Mouse (Mus musculus) embryonic facial prominence, embryonic 11.5 days (tissue): ENCODE measurements around the gene Sik3. TPM values are rescaled to one million over a fixed set of nuclear protein-coding genes. Genes with fewer than 3 reads are reported as not detected.
A peak's percentile ranks its signal among the peaks of the same experiment; 100 is the strongest.

Experiments used
- ATAC-seq: fragments of 200-750 bp; cut with Nextera tagmentation; replicated peaks from 2 replicates; pipeline ENCODE4 v1.8.0; 2017; ENCODE audit warnings: low read depth; ENCODE audit not compliant: insufficient number of reproducible peaks, low FRiP score, low TSS enrichment
- DNase-seq: peaks from one replicate; pipeline ENCODE4 v3.0.0-alpha.2; 2015; ENCODE audit warnings: low spot score
- H3K27ac ChIP-seq: fragments of 300-500 bp; sonication (generic); replicated peaks from 2 replicates; pipeline ENCODE4 v1.5.1; 2014; ENCODE audit warnings: mild to moderate bottlenecking, low read depth, low read length, control low read depth
- H3K27me3 ChIP-seq: fragments of 300-500 bp; sonication (generic); 2 replicates; pipeline ENCODE4 v1.6.1; 2014; ENCODE audit warnings: mild to moderate bottlenecking, low read length, moderate library complexity, mixed read lengths; ENCODE audit not compliant: control insufficient read depth, insufficient read depth
- H3K36me3 ChIP-seq: fragments of 300-500 bp; sonication (generic); replicated peaks from 2 replicates; pipeline ENCODE4 v1.6.1; 2014; ENCODE audit warnings: low read depth, mild to moderate bottlenecking, low read length, moderate library complexity, mixed read lengths; ENCODE audit not compliant: control insufficient read depth, insufficient read depth
- H3K4me1 ChIP-seq: fragments of 300-500 bp; sonication (generic); 2 replicates; pipeline ENCODE4 v1.6.1; 2014; ENCODE audit warnings: low read length, mixed read lengths; ENCODE audit not compliant: control insufficient read depth, insufficient read depth
- H3K4me2 ChIP-seq: fragments of 300-500 bp; sonication (generic); 2 replicates; pipeline ENCODE4 v1.6.1; 2014; ENCODE audit warnings: low read depth, mild to moderate bottlenecking, control low read depth, low read length, moderate library complexity
- H3K4me3 ChIP-seq: fragments of 300-500 bp; sonication (generic); 2 replicates; pipeline ENCODE4 v1.5.1; 2014; ENCODE audit warnings: low read depth, low read length, control low read depth
- H3K9ac ChIP-seq: fragments of 300-500 bp; sonication (generic); replicated peaks from 2 replicates; pipeline ENCODE4 v1.6.1; 2014; ENCODE audit warnings: mild to moderate bottlenecking, control low read depth, low read length
- H3K9me3 ChIP-seq: fragments of 300-500 bp; sonication (generic); replicated peaks from 2 replicates; pipeline ENCODE4 v1.6.1; 2016; ENCODE audit warnings: mild to moderate bottlenecking, low read length, inconsistent platforms, mixed read lengths; ENCODE audit not compliant: control insufficient read depth
- WGBS: fragments of 180-500 bp; shearing (Covaris S2); extraction: QIAGEN DNeasy Blood & Tissue Kit; methylation state at CpG from one replicate; pipeline ENCODE4 v1.1.7; 2014; 5-methylcytosine and 5-hydroxymethylcytosine counted together
- polyA plus RNA-seq: library from polyadenylated mRNA; unstranded; fragments of >200 nt; fragmentation: Nextera tagmentation; extraction: Ambion mirVana; gene quantifications from 2 replicates; pipeline ENCODE4 v1.2.1, GENCODE M21; 2014

Gene Sik3
- polyA plus RNA-seq, 1 experiment from 2014 or later: 8.2 TPM

DNA sequence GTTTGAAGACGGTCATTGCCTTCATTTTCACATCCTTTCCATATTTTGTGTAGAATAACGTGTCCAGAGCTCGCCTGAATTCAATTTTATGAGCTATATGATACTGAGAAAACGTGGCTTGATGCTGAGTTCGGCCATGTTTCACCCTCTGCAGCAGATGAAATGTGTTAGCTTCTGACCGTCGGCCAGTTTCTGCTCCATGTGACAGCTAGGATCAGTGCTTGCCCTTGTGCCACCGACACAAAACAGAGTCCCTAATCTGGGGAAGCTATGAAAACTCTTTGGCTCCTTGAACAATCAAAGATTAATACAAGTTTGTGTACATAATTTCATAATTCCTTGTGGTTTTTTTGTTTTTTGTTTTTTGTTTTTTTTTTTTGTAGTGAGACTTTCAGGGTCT lies 178.6 kb downstream of the Sik3 start:
- 59% methylated on average over 8 of the region's 8 CpGs for WGBS
- Histone ChIP-seq H3K27me3 (no peaks in the 10 kb centered on the region), H3K4me3 (no peak overlapping the region), H3K9ac (no peak overlapping the region), H3K36me3 (no peaks in the 10 kb centered on the region), H3K9me3 (no peaks in the 10 kb centered on the region), H3K27ac (no peak overlapping the region), H3K4me2 (no peak overlapping the region), H3K4me1 (no peaks in the 10 kb centered on the region)
- ATAC-seq (no peak), DNase-seq (no peak)

DNA sequence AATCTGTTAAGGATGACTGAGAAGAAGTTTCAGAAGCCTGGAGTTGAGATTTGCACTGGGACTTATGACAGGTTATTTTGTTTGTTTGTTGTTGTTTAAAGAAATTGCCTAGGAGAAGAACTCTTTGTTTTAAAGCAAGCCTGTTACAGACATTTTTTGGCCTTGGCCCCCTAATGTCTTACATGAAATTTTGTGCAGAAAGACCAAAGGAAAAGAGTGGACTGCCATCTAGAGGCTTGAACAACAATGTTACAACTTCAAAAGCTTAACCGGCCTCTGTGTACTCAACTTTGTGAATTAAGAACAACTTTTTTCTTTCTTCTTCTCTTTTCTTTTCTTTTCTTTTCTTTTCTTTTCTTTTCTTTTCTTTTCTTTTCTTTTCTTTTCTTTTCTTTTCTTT lies 179.0 kb downstream of the Sik3 start:
- no peaks in the 10 kb centered on the region for H3K27me3 ChIP-seq
- WGBS: 47% methylated on average over 1 of the region's 1 CpGs
- no peak for ATAC-seq

DNA sequence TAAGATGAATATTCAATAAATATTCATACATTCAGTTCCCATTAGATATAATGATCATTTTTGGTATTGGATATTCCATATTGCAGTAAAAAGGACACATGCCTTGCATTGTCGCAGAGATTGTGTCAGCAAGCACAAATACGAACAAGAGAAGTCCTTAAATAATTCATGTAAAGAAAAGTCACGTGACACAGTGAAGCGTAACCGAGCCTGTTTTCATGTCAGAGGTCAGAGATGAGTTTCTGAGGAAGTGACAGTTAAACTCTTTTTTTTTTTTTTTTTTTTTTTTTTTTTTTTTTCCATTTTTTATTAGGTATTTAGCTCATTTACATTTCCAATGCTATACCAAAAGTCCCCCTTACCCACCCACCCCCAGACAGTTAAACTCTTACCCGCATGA lies 180.0 kb downstream of the Sik3 start:
- Histone ChIP-seq H3K27ac (no peak overlapping the region), H3K36me3 (no peaks in the 10 kb centered on the region), H3K4me1 (no peaks in the 10 kb centered on the region), H3K4me3 (no peak overlapping the region), H3K9me3 (no peaks in the 10 kb centered on the region), H3K9ac (no peak overlapping the region), H3K27me3 (no peaks in the 10 kb centered on the region), H3K4me2 (no peak overlapping the region)
- WGBS: 90% methylated on average over 6 of the region's 6 CpGs
- ATAC-seq (no peak), DNase-seq (no peak)

More for the DNA sequence above, 179.0 kb downstream of the Sik3 start:
- DNase-seq: peak; percentile 72
- H3K9me3 ChIP-seq: no peaks in the 10 kb centered on the region
- H3K27ac ChIP-seq: no peak overlapping the region
- no peak overlapping the region for H3K4me3 ChIP-seq
- H3K4me1 ChIP-seq: no peaks in the 10 kb centered on the region
- no peak overlapping the region for H3K4me2 ChIP-seq
- no peaks in the 10 kb centered on the region for H3K36me3 ChIP-seq
- H3K9ac ChIP-seq: no peak overlapping the region

DNA sequence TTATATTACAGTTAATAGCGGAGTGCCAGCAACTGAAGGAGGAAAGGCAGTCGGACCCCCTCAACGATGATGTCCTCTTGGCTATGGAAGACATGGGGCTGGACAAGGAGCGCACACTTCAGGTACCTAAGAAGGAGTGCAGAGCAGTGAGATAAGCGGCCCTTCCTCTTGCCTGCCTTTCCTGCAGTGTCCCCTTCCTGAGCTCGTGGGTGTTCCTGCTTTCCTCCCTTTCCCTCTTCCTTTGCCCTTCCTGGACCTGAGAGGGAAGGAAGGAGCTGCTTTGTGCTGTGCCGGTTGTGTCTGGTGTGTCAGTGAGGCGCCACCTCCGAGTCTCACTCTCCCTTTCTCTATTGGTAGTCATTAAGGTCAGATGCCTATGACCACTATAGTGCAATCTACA lies 182.2 kb downstream of the Sik3 start:
- DNase-seq (no peak), ATAC-seq (no peak)
- Histone ChIP-seq H3K27me3 (no peaks in the 10 kb centered on the region), H3K27ac (no peak overlapping the region), H3K36me3 (no peaks in the 10 kb centered on the region), H3K9me3 (no peaks in the 10 kb centered on the region), H3K4me1 (no peaks in the 10 kb centered on the region), H3K9ac (no peak overlapping the region), H3K4me2 (no peak overlapping the region), H3K4me3 (no peak overlapping the region)
- WGBS: 87% methylated on average over 9 of the region's 9 CpGs

DNA sequence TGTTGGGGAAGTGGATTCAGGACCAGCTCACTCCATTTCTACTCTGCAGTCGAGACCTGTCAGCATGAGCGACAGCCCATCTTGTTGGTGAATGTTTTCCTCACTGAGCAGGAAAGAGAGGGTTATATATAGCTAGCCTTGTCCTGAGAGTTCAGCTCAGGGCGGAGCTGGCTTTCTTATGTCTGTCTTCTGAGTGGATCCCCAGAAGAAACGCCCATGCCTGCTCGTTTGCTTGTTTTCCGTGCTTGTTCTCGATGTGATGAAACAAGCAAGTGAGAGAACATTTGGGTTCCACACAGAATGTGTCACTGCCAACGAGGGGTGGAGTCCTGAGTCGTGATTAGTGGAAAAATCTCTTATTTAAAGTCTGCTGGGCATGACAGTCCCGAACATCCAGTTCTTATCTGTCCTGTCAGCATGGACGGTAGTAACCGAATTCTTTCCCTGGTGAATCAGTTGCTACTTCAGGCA lies 184.1 kb downstream of the Sik3 start:
- WGBS: 84% methylated on average over 12 of the region's 12 CpGs
- no peak overlapping the region for H3K9ac ChIP-seq
- no peak overlapping the region for H3K4me3 ChIP-seq
- H3K4me1 ChIP-seq: no peaks in the 10 kb centered on the region
- H3K36me3 ChIP-seq: no peaks in the 10 kb centered on the region; the same call in 1 of the 2 replicates
- H3K4me2 ChIP-seq: no peak overlapping the region
- no peak overlapping the region for H3K27ac ChIP-seq
- H3K27me3 ChIP-seq: no peaks in the 10 kb centered on the region
- ATAC-seq: no peak
- no peaks in the 10 kb centered on the region for H3K9me3 ChIP-seq
- no peak for DNase-seq

DNA sequence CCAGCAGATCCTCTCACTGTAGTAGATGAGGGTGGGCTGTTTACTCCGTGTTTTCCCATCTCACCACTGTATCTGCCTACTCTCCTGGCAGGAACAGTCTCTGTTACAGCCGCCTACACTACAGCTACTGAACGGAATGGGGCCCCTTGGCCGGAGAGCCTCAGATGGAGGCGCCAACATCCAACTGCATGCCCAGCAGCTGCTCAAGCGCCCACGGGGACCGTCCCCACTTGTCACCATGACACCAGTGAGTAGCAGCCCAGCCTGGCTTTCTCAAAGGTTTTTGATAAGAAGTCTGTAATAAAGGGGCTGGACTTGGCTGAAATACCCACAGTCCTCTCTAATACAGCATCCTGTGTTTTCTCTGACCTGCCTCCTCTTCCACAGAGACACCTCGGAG lies 185.8 kb downstream of the Sik3 start:
- Histone ChIP-seq H3K4me1 (no peaks in the 10 kb centered on the region), H3K9me3 (no peaks in the 10 kb centered on the region), H3K9ac (no peak overlapping the region), H3K27me3 (no peaks in the 10 kb centered on the region), H3K4me2 (no peak overlapping the region), H3K27ac (no peak overlapping the region), H3K36me3 (no peaks in the 10 kb centered on the region; the same call in 1 of the 2 replicates), H3K4me3 (no peak overlapping the region)
- WGBS: 90% methylated on average over 9 of the region's 9 CpGs
- ATAC-seq (no peak), DNase-seq (no peak)

DNA sequence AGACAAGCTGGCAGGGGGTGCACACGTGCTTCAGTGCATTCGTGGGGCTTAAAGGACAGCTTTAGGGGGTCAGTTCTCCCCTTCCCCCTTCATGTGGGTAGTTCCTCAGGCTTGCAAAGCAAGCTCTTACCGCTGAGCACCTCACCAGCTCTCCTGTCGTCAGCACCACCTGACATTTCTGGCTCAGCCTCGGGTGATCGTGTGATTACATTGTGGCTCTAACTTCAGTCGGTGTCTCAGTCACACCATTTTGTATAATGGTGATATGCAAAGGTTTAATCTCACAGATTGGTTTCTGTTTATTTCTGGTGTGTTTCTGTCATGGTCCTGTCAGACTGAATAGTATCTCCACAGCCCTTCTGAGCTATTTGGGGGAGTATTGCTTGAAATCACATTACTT lies 186.3 kb downstream of the Sik3 start:
- no peaks in the 10 kb centered on the region for H3K27me3 ChIP-seq
- DNase-seq: no peak
- H3K4me3 ChIP-seq: no peak overlapping the region
- no peak for ATAC-seq
- H3K9me3 ChIP-seq: no peaks in the 10 kb centered on the region
- H3K27ac ChIP-seq: no peak overlapping the region
- no peak overlapping the region for H3K9ac ChIP-seq
- no peak overlapping the region for H3K4me2 ChIP-seq
- 88% methylated on average over 7 of the region's 7 CpGs for WGBS
- no peaks in the 10 kb centered on the region; the same call in 1 of the 2 replicates for H3K36me3 ChIP-seq
- H3K4me1 ChIP-seq: no peaks in the 10 kb centered on the region

DNA sequence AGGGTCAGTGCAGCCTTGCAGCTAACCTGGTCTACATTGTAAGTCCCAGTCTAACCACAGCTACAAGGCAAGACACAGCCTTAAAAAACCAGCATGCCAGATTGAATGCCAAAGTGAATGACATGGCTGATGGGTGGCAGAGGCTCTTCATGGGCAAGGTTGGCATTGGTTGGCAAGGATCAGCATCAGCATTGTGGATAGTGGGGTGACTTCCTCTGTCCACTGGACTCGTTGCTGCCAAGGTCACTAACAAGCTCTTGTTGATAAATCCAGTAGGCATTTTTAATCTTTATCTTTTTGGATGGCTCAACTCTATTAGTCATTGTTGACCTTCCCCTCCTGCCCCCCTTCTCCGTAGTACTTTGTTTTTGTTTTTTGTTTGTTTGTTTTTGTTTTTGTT lies 187.0 kb downstream of the Sik3 start:
- Histone ChIP-seq H3K4me3 (no peak overlapping the region), H3K4me1 (no peaks in the 10 kb centered on the region), H3K9me3 (no peaks in the 10 kb centered on the region), H3K27me3 (no peaks in the 10 kb centered on the region), H3K36me3 (no peaks in the 10 kb centered on the region; the same call in 1 of the 2 replicates), H3K9ac (no peak overlapping the region), H3K27ac (no peak overlapping the region), H3K4me2 (no peak overlapping the region)
- 78% methylated on average over 2 of the region's 2 CpGs for WGBS
- no peak for DNase-seq
- no peak for ATAC-seq
